Mouse (Mus musculus) stomach, embryonic 15.5 days (tissue): ENCODE measurements around the gene Nod1. TPM values are rescaled to one million over a fixed set of nuclear protein-coding genes. Genes with fewer than 3 reads are reported as not detected.

Experiments used
- ATAC-seq: fragments of 200-750 bp; cut with Nextera tagmentation; 2 replicates; pipeline ENCODE4 v1.8.0; 2017; ENCODE audit warnings: low read depth, moderate number of reproducible peaks, moderate TSS enrichment; ENCODE audit not compliant: insufficient read depth, low FRiP score
- H3K27ac ChIP-seq: fragments of 300-500 bp; sonication (generic); 2 replicates; pipeline ENCODE4 v1.5.1; 2015; ENCODE audit warnings: mild to moderate bottlenecking, inconsistent platforms
- H3K27me3 ChIP-seq: fragments of 300-500 bp; sonication (generic); replicated peaks from 2 replicates; pipeline ENCODE4 v1.6.1; 2015; ENCODE audit warnings: inconsistent platforms
- H3K36me3 ChIP-seq: fragments of 300-500 bp; sonication (generic); 2 replicates; pipeline ENCODE4 v1.6.1; 2015; ENCODE audit warnings: inconsistent platforms
- H3K4me1 ChIP-seq: fragments of 300-500 bp; sonication (generic); 2 replicates; pipeline ENCODE4 v1.6.1; 2015; ENCODE audit warnings: inconsistent platforms
- H3K4me2 ChIP-seq: fragments of 300-500 bp; sonication (generic); 2 replicates; pipeline ENCODE4 v1.6.1; 2015; ENCODE audit warnings: mild to moderate bottlenecking, inconsistent platforms
- H3K4me3 ChIP-seq: fragments of 300-500 bp; sonication (generic); replicated peaks from 2 replicates; pipeline ENCODE4 v1.5.1; 2015; ENCODE audit warnings: inconsistent platforms
- H3K9ac ChIP-seq: fragments of 300-500 bp; sonication (generic); 2 replicates; pipeline ENCODE4 v1.6.1; 2015; ENCODE audit warnings: inconsistent platforms
- H3K9me3 ChIP-seq: fragments of 300-500 bp; sonication (generic); 2 replicates; pipeline ENCODE4 v1.6.1; 2016; ENCODE audit warnings: inconsistent platforms
- WGBS: fragments of 180-500 bp; shearing (Covaris S2); methylation state at CpG from one replicate; pipeline ENCODE4 v1.1.7; 2015; 5-methylcytosine and 5-hydroxymethylcytosine counted together
- polyA plus RNA-seq: library from polyadenylated mRNA; unstranded; fragments of >200 nt; fragmentation: Nextera tagmentation; extraction: Ambion mirVana; gene quantifications from 2 replicates; pipeline ENCODE4 v1.2.1, GENCODE M21; 2015

Nod1 gene
- polyA plus RNA-seq, 1 experiment from 2014 or later, result 7.5 TPM

GRCm38 (mm10) chr6:54933866-54934265, 38.5 kb downstream of the Nod1 start:
- ATAC-seq, result no peak
- no peak overlapping the region for H3K4me2 ChIP-seq
- no peaks in the 10 kb centered on the region for H3K4me1 ChIP-seq
- no peak overlapping the region for H3K4me3 ChIP-seq
- no peaks in the 10 kb centered on the region for H3K36me3 ChIP-seq
- WGBS, result 75% methylated on average over 3 of the region's 3 CpGs
- H3K9ac ChIP-seq, result no peak overlapping the region
- no peaks in the 10 kb centered on the region for H3K27me3 ChIP-seq
- no peak overlapping the region for H3K27ac ChIP-seq
- H3K9me3 ChIP-seq, result no peaks in the 10 kb centered on the region

DNA sequence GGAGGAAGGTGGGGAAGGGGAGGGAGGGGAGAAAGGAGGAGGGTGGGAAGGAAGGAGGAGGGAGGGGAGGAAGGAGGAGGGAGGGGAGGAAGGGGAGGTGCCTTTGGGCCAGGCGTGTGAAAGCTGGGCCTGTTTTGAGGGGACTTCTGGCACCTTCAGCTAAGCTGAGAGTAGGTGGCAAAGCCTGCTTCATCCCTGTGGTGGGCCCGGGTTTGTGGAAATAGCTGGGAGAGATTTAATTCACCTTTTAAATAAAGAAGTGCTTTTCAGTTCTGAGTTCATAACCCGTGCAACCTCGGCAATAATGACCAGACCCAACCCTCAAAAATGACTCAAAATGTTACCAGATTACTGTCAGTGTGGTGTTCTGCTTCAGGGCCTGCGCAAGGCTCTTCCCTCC, 39.2 kb downstream of the Nod1 start:
- 70% methylated on average over 5 of the region's 5 CpGs for WGBS
- ATAC-seq, result no peak

DNA sequence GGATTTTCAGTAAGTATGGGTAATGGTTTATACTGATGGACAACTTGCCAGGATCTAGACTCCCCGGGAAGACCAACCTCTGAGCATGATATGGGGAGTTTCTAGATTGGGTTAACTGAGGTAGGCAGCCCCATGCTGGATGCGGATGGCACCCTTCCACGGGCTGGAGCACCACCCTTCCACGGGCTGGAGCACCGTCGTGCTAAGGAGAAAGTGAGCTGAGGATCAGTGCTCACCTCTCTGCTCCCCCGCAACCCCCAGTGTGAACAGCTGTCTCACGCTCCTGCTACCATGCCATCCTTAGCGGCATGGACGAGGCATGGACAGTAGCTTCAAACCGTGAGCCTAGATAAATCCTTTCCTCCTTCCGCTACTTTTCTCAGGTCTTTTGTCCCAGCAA, 39.9 kb downstream of the Nod1 start:
- H3K27ac ChIP-seq, result no peak overlapping the region
- H3K27me3 ChIP-seq, result no peaks in the 10 kb centered on the region
- H3K9me3 ChIP-seq, result no peaks in the 10 kb centered on the region
- ATAC-seq, result no peak
- H3K9ac ChIP-seq, result no peak overlapping the region
- H3K36me3 ChIP-seq, result no peaks in the 10 kb centered on the region
- no peaks in the 10 kb centered on the region for H3K4me1 ChIP-seq
- no peak overlapping the region for H3K4me2 ChIP-seq
- no peak overlapping the region for H3K4me3 ChIP-seq
- WGBS, result 94% methylated on average over 12 of the region's 12 CpGs

More for the DNA sequence above, 39.2 kb downstream of the Nod1 start:
- Histone ChIP-seq H3K9ac (no peak overlapping the region), H3K27ac (no peak overlapping the region), H3K4me2 (no peak overlapping the region), H3K27me3 (no peaks in the 10 kb centered on the region), H3K36me3 (no peaks in the 10 kb centered on the region), H3K9me3 (no peaks in the 10 kb centered on the region), H3K4me1 (no peaks in the 10 kb centered on the region), H3K4me3 (no peak overlapping the region)

- Histone ChIP-seq H3K27ac (no peak overlapping the region), H3K27me3 (no peaks in the 10 kb centered on the region), H3K9me3 (no peaks in the 10 kb centered on the region), H3K36me3 (no peaks in the 10 kb centered on the region), H3K9ac (no peak overlapping the region), H3K4me2 (no peak overlapping the region), H3K4me3 (no peak overlapping the region), H3K4me1 (no peaks in the 10 kb centered on the region)
- 89% methylated on average over 4 of the region's 4 CpGs for WGBS
- no peak for ATAC-seq
These were observed 40.8 kb downstream of the Nod1 start for GRCm38 (mm10) chr6:54931641-54932040.

GRCm38 (mm10) chr6:54927946-54928345, 44.5 kb downstream of the Nod1 start:
- ATAC-seq, result no peak
- H3K36me3 ChIP-seq, result 0 out of 2 replicates have a peak, but pooled peaks cover 3% of the 10 kb centered on the region
- H3K27ac ChIP-seq, result no peak overlapping the region
- no peak overlapping the region for H3K4me3 ChIP-seq
- no peak overlapping the region for H3K4me2 ChIP-seq
- no peaks in the 10 kb centered on the region for H3K27me3 ChIP-seq
- H3K9ac ChIP-seq, result no peak overlapping the region
- WGBS, result 74% methylated on average over 6 of the region's 6 CpGs
- H3K4me1 ChIP-seq, result no peaks in the 10 kb centered on the region
- H3K9me3 ChIP-seq, result no peaks in the 10 kb centered on the region

- H3K4me1 ChIP-seq, result no peaks in the 10 kb centered on the region
- no peak overlapping the region for H3K4me2 ChIP-seq
- no peak overlapping the region for H3K9ac ChIP-seq
- H3K36me3 ChIP-seq, result 0 out of 2 replicates have a peak, but pooled peaks cover 3% of the 10 kb centered on the region
- H3K27me3 ChIP-seq, result no peaks in the 10 kb centered on the region
- no peak overlapping the region for H3K27ac ChIP-seq
- 58% methylated on average over 2 of the region's 2 CpGs for WGBS
- no peaks in the 10 kb centered on the region for H3K9me3 ChIP-seq
- H3K4me3 ChIP-seq, result no peak overlapping the region
- no peak for ATAC-seq
These were observed 45.5 kb downstream of the Nod1 start for GRCm38 (mm10) chr6:54926899-54927298.

- H3K36me3 ChIP-seq, result 0 out of 2 replicates have a peak, but pooled peaks cover 3% of the 10 kb centered on the region
- 50% methylated on average over 7 of the region's 7 CpGs for WGBS
- no peaks in the 10 kb centered on the region for H3K9me3 ChIP-seq
- no peak overlapping the region for H3K4me2 ChIP-seq
- ATAC-seq, result no peak
- no peaks in the 10 kb centered on the region for H3K4me1 ChIP-seq
- H3K4me3 ChIP-seq, result no peak overlapping the region
- H3K9ac ChIP-seq, result no peak overlapping the region
- no peaks in the 10 kb centered on the region for H3K27me3 ChIP-seq
- no peak overlapping the region for H3K27ac ChIP-seq
These were observed 46.5 kb downstream of the Nod1 start for GRCm38 (mm10) chr6:54925736-54926440.

- no peak overlapping the region for H3K4me2 ChIP-seq
- no peak for ATAC-seq
- H3K4me3 ChIP-seq, result no peak overlapping the region
- H3K27me3 ChIP-seq, result no peaks in the 10 kb centered on the region
- H3K36me3 ChIP-seq, result 0 out of 2 replicates have a peak, but pooled peaks cover 3% of the 10 kb centered on the region
- H3K4me1 ChIP-seq, result no peaks in the 10 kb centered on the region
- H3K9ac ChIP-seq, result no peak overlapping the region
- WGBS, result 93% methylated on average over 16 of the region's 16 CpGs
- no peaks in the 10 kb centered on the region for H3K9me3 ChIP-seq
- no peak overlapping the region for H3K27ac ChIP-seq
These were observed 47.9 kb downstream of the Nod1 start for GRCm38 (mm10) chr6:54924538-54924937.

- H3K4me3 ChIP-seq, result no peak overlapping the region
- H3K4me1 ChIP-seq, result no peaks in the 10 kb centered on the region
- 83% methylated on average over 5 of the region's 5 CpGs for WGBS
- no peaks in the 10 kb centered on the region for H3K9me3 ChIP-seq
- ATAC-seq, result no peak
- H3K27ac ChIP-seq, result no peak overlapping the region
- no peaks in the 10 kb centered on the region for H3K27me3 ChIP-seq
- H3K36me3 ChIP-seq, result no peaks in the 10 kb centered on the region
- no peak overlapping the region for H3K4me2 ChIP-seq
- H3K9ac ChIP-seq, result no peak overlapping the region
These were observed 53.9 kb downstream of the Nod1 start for GRCm38 (mm10) chr6:54918521-54918920.

GRCm38 (mm10) chr6:54917523-54917922, 54.9 kb downstream of the Nod1 start:
- Histone ChIP-seq H3K36me3 (no peaks in the 10 kb centered on the region), H3K27me3 (no peaks in the 10 kb centered on the region), H3K4me3 (no peak overlapping the region), H3K9ac (no peak overlapping the region), H3K4me1 (no peaks in the 10 kb centered on the region), H3K27ac (no peak overlapping the region), H3K9me3 (no peaks in the 10 kb centered on the region), H3K4me2 (no peak overlapping the region)
- ATAC-seq, result no peak
- 31% methylated on average over 4 of the region's 4 CpGs for WGBS

GRCm38 (mm10) chr6:54916941-54917340, 55.5 kb downstream of the Nod1 start:
- no peak overlapping the region for H3K9ac ChIP-seq
- H3K27me3 ChIP-seq, result no peaks in the 10 kb centered on the region
- WGBS, result 71% methylated on average over 4 of the region's 4 CpGs
- H3K4me1 ChIP-seq, result no peaks in the 10 kb centered on the region
- no peak for ATAC-seq
- no peak overlapping the region for H3K4me2 ChIP-seq
- H3K27ac ChIP-seq, result no peak overlapping the region
- H3K9me3 ChIP-seq, result no peaks in the 10 kb centered on the region
- no peak overlapping the region for H3K4me3 ChIP-seq
- no peaks in the 10 kb centered on the region for H3K36me3 ChIP-seq

DNA sequence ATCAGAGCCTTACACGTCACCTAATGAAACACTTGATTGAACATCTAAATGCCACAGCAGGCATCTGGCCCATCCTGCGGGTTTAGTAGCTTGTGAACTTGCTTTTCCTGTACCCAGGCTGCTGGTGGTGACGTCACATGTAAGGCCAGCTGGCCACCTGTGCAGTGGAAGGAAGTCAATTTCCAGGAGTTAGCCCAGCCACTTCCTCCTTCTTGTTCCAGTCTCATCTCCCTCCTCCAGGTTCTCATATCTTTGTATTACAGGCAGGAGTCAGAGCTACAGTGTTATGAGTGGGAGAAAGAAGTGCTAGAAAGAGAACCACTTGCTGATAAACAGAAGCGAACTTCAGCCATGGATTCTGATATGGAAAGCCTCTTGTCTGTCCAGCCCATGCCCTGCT, 56.2 kb downstream of the Nod1 start:
- H3K9ac ChIP-seq, result no peak overlapping the region
- ATAC-seq, result no peak
- no peak overlapping the region for H3K4me2 ChIP-seq
- no peak overlapping the region for H3K4me3 ChIP-seq
- WGBS, result 60% methylated on average over 4 of the region's 4 CpGs
- no peaks in the 10 kb centered on the region for H3K9me3 ChIP-seq
- no peak overlapping the region for H3K27ac ChIP-seq
- no peaks in the 10 kb centered on the region for H3K36me3 ChIP-seq
- no peaks in the 10 kb centered on the region for H3K27me3 ChIP-seq
- H3K4me1 ChIP-seq, result no peaks in the 10 kb centered on the region

GRCm38 (mm10) chr6:54914977-54915376, 57.4 kb downstream of the Nod1 start:
- H3K4me1 ChIP-seq, result no peaks in the 10 kb centered on the region
- H3K27me3 ChIP-seq, result no peaks in the 10 kb centered on the region
- H3K9me3 ChIP-seq, result no peaks in the 10 kb centered on the region
- no peak for ATAC-seq
- no peak overlapping the region for H3K9ac ChIP-seq
- H3K4me2 ChIP-seq, result no peak overlapping the region
- H3K27ac ChIP-seq, result no peak overlapping the region
- H3K4me3 ChIP-seq, result no peak overlapping the region
- no peaks in the 10 kb centered on the region for H3K36me3 ChIP-seq
- WGBS, result 60% methylated on average over 4 of the region's 4 CpGs
